Mouse (Mus musculus) hindbrain, embryonic 10.5 days (tissue): ENCODE measurements around the gene 4931428L18Rik. TPM values are rescaled to one million over a fixed set of nuclear protein-coding genes. Genes with fewer than 3 reads are reported as not detected.
"Not testable (repeated sequence)": the region's sequence is repeated elsewhere in the genome, so short reads cannot be mapped to it uniquely, and the experiment has no call there.

Experiments
- DNase-seq: peaks from one replicate; pipeline ENCODE4 v3.0.0-alpha.2; 2017; ENCODE audit warnings: low spot score
- H3K27ac ChIP-seq: fragments of 300-500 bp; sonication (generic); 2 replicates; pipeline ENCODE4 v1.5.1; 2016; ENCODE audit warnings: mild to moderate bottlenecking, moderate library complexity
- H3K27me3 ChIP-seq: fragments of 300-500 bp; sonication (generic); 2 replicates; pipeline ENCODE4 v1.6.1; 2016; ENCODE audit warnings: mild to moderate bottlenecking; ENCODE audit not compliant: poor library complexity, insufficient read depth, severe bottlenecking
- H3K36me3 ChIP-seq: fragments of 300-500 bp; sonication (generic); 2 replicates; pipeline ENCODE4 v1.6.1; 2016; ENCODE audit warnings: mild to moderate bottlenecking, moderate library complexity
- H3K4me1 ChIP-seq: fragments of 300-500 bp; sonication (generic); replicated peaks from 2 replicates; pipeline ENCODE4 v1.6.1; 2016; ENCODE audit warnings: mild to moderate bottlenecking
- H3K4me3 ChIP-seq: fragments of 300-500 bp; sonication (generic); 2 replicates; pipeline ENCODE4 v1.5.1; 2016; ENCODE audit warnings: mild to moderate bottlenecking, moderate library complexity
- H3K9me3 ChIP-seq: fragments of 300-500 bp; sonication (generic); 2 replicates; pipeline ENCODE4 v1.6.1; 2016; ENCODE audit warnings: mild to moderate bottlenecking, moderate library complexity
- WGBS: fragments of 180-500 bp; shearing (Covaris S2); methylation state at CpG from one replicate; pipeline ENCODE4 v1.1.7; 2016; 5-methylcytosine and 5-hydroxymethylcytosine counted together
- polyA plus RNA-seq: library from polyadenylated mRNA; unstranded; fragments of >200 nt; fragmentation: Nextera tagmentation; extraction: Ambion mirVana; gene quantifications from 2 replicates; pipeline ENCODE4 v1.2.1, GENCODE M21; 2016

Gene 4931428L18Rik
- polyA plus RNA-seq, 1 experiment from 2014 or later = not detected

DNA sequence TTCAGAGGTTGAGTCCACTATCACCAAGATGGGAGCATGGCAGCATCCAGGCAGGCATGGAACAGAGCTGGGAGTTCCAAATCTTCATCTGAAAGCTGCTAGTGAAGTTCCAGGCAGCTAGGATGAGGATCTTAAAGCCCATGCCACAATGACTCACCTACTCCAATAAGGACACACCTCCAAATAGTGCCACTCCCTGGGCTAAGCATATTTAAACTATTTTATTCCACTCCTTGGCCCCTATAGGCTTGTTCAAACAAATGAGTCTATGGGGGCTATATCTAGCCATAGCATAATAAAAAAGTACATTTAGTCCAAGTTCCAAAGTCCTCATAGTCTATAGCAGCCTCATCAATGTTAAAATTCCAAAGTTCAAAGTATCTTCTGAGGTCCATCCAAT is 199.3 kb downstream of the 4931428L18Rik start:
- Histone ChIP-seq H3K4me1 (no peaks in the 10 kb centered on the region), H3K36me3 (no peaks in the 10 kb centered on the region), H3K27ac (no peak overlapping the region), H3K4me3 (no peak overlapping the region), H3K27me3 (no peaks in the 10 kb centered on the region), H3K9me3 (no peaks in the 10 kb centered on the region)
- no peak for DNase-seq

DNA sequence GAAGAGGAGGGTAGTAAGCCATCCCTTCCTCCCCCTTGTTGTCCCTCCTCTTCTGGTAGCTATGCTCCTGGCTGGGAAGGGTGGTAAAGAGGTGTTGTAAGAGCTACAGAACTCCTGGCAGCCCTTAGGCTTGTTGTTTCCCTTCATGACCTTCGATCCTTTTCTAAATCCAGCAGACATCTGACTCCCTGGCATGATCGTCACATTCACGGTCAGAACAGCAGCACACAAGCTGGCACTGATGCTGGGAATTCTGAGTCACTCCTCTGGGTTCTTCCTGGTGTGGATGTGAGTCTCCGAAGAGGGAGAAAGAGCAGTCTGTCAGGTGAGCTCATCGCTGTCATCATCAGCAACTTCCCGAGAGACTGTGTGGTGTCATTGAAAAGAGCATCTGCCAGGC is 203.2 kb downstream of the 4931428L18Rik start:
- Histone ChIP-seq H3K27me3 (no peaks in the 10 kb centered on the region), H3K27ac (no peak overlapping the region), H3K4me3 (no peak overlapping the region), H3K4me1 (no peaks in the 10 kb centered on the region), H3K36me3 (no peaks in the 10 kb centered on the region), H3K9me3 (no peaks in the 10 kb centered on the region)
- DNase-seq = no peak
- WGBS = 84% methylated on average over 6 of the region's 6 CpGs

DNA sequence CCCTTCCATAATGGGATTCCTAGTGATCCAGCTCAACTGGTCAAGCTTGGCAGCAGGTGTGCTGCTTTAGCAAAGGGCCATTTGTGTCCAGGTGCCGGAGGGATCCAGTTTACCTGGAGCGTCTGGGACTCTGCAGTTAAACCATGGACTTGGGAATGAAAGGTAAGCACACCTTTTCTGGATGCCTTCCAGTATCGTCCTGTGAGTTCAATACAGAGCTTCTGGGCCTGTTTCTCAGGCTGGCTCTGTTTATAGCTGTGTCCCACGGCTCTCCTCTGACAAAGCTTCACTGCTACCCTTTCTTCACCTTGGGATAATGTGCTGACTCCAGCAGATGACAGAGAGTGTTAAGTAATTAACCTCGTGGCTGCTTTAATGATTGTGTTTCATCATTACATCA is 205.1 kb downstream of the 4931428L18Rik start:
- Histone ChIP-seq H3K4me3 (no peak overlapping the region), H3K4me1 (no peaks in the 10 kb centered on the region), H3K36me3 (no peaks in the 10 kb centered on the region), H3K27ac (no peak overlapping the region), H3K9me3 (no peaks in the 10 kb centered on the region), H3K27me3 (no peaks in the 10 kb centered on the region)
- 83% methylated on average over 5 of the region's 5 CpGs for WGBS
- no peak for DNase-seq

DNA sequence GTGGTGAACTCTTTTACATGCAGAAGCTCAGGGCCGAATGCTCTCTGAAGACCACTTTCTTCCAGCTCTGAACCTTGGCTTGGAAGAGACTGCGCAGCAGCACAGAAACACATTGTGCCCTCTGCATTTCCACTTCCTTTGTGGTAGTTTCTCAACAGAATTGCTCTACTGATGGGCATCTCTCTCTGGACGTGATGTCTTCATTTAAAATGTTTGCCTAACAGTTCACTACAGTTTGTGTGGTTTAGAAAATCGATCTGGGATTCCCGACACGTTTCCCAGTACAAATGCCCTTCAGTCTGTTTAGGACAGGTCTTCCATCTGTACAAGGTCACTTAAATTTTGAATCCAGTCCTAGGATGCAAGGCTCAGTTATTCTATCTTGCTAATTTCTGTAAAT is 206.4 kb downstream of the 4931428L18Rik start:
- Histone ChIP-seq H3K36me3 (no peaks in the 10 kb centered on the region), H3K4me1 (no peaks in the 10 kb centered on the region), H3K9me3 (no peaks in the 10 kb centered on the region), H3K27ac (no peak overlapping the region), H3K4me3 (no peak overlapping the region), H3K27me3 (no peaks in the 10 kb centered on the region)
- WGBS = 91% methylated on average over 6 of the region's 6 CpGs
- DNase-seq = no peak

DNA sequence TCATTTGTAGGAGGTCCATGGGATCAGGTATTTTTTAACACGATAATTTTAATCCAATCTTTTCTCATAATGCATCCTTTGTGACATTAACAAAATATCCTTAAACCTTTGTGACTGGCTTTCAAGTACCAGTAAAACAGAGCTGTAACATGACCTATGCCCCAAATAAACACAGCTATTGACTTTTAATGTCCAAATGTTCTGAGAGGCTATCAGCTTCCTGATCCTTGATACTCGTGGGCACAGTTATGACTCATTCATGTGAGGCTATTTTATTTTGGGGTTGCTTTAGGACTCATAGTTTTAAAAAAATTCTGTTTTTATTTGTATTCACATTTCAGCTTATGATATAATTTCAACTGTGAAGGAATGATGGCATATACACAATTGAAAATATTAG is 207.2 kb downstream of the 4931428L18Rik start:
- DNase-seq = no peak
- Histone ChIP-seq H3K4me1 (no peaks in the 10 kb centered on the region), H3K36me3 (no peaks in the 10 kb centered on the region), H3K4me3 (no peak overlapping the region), H3K9me3 (no peaks in the 10 kb centered on the region), H3K27ac (no peak overlapping the region), H3K27me3 (no peaks in the 10 kb centered on the region)
- WGBS = 74% methylated on average over 2 of the region's 2 CpGs

DNA sequence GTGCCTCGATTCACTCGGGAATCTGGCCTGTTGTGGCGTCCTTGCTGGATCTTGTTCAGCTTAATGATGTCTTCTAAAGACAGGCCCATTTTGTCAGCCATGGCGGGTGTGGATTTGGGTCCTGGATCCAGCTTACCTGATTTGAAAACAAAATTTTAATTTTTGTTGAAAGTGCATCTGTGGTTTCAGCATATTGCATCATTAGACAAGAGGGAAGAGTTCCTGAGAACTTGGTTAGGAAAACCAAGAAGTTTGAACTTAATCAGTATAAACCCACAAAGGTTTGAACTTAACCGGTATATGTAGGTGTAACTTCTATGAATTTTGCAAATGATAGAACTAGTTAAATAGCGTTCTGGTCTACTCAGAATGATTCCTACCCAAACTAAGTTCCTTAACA is 244.6 kb downstream of the 4931428L18Rik start, which contains the start of gene AC153137.1:
TSS of gene AC153137.1 (minus strand) at position 101 of the 400 bp plus-strand sequence.
- not testable (repeated sequence) for H3K27me3 ChIP-seq, H3K4me3 ChIP-seq, DNase-seq, H3K4me1 ChIP-seq, H3K36me3 ChIP-seq, H3K27ac ChIP-seq, H3K9me3 ChIP-seq
- 88% methylated on average over 5 of the region's 6 CpGs for WGBS

DNA sequence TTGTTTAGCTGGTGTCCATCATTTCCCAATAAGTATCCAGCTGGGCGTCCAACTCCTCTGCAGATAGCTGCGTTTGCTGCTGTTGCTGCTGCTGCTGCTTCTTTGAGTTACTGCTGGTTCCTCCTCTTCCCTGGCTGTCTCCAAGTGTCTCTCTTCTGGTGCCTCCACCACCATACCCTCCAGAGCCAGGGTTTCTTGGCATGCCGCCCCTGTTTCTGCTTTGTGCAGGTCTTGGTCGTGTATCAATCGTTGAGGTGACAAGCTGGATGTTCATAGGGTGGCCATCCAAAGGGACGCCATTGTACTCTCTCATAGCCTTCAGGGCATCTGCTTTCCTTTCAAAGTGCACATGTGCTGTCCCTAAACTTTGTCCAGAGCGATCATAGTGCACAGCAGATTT is 245.2 kb downstream of the 4931428L18Rik start:
- WGBS = 91% methylated on average over 7 of the region's 7 CpGs
- H3K27ac ChIP-seq, H3K4me3 ChIP-seq, DNase-seq, H3K27me3 ChIP-seq, H3K36me3 ChIP-seq, H3K9me3 ChIP-seq, H3K4me1 ChIP-seq: not testable (repeated sequence)

DNA sequence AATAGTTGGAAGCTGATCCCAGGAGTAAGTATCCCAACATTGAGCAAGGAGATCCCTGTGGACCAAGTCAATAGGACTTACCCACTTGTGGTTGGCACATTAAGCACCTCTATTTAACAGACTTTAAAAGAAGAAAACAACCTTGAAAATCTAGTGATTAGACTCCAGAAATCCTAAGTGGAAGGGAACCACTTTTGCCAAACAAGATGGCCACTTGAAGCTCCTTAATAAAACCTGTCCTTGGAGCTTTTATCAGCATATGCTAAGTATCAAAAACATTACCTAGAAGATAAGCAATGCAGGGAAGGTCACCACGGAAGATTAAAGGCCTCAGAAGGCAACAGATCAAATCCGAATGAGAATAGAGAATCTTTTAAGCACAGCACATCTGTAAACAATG is 270.7 kb downstream of the 4931428L18Rik start:
- Histone ChIP-seq H3K4me1 (peaks cover 16% of the 10 kb centered on the region), H3K4me3 (no peak overlapping the region), H3K9me3 (no peaks in the 10 kb centered on the region), H3K27ac (no peak overlapping the region), H3K27me3 (no peaks in the 10 kb centered on the region), H3K36me3 (no peaks in the 10 kb centered on the region)
- WGBS = 80% methylated on average over 2 of the region's 2 CpGs
- no peak for DNase-seq

DNA sequence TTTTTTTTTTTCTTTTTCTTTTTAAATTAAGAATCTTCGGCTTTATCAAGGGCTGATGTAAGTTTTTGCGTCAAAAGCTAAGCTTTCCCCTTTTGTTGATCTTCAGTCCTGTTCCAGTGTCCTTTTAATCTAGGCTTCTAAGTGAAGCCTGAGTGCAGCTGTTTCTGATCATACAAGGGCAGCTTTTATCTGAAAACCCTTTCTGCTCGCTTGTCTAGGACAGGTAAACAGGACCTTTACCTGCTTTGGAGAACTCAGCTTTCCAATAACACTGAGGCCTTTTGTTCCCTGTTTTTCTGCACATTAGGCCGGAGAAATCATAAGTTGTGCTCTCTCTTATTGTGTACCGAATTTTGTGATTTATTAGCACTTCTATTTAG is 272.0 kb downstream of the 4931428L18Rik start:
- no peak for DNase-seq
- H3K27me3 ChIP-seq = no peaks in the 10 kb centered on the region
- H3K9me3 ChIP-seq = no peaks in the 10 kb centered on the region
- peaks cover 18% of the 10 kb centered on the region for H3K4me1 ChIP-seq
- 51% methylated on average over 5 of the region's 5 CpGs for WGBS
- peak overlapping the region; percentile 84 for H3K4me3 ChIP-seq
- peak overlapping the region; percentile 100 for H3K27ac ChIP-seq
- peaks cover 4% of the 10 kb centered on the region for H3K36me3 ChIP-seq

DNA sequence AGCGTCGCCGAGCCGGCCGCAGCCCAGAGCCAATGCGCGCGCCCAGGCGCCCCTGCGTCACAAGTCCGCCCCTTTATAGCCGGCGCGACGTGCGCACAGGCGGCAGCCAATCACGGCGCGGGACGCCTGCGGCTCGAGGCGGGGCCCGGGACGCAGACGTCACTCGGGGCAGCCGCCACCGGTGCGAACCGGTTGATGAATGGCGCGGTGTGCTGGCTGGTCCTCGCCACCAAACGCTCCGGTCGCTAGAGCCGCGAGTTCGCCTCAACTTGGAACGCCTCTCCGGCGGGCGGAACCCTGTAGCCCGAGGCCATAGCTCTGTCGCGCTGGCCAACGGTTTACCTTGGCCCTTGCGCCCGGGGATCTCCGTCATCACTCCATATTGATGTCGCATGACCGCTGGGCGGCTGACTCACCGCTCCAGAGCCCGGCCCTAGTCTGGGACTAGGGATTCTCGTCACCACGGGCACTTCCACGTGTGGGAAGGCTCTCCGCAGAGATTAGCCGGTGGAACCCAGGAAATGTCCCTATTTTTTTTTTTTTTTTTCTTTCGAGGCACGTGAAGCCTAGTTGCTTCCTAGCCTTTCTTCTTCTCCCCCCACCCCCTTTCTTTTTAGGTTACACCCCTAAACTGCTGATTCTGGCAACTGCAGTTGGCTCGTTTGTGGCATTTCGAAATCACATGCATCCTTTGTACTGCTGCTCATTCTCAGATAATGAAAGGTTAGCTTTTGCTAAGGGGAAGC is 272.6 kb downstream of the 4931428L18Rik start:
- DNase-seq = peak; percentile 96
- Histone ChIP-seq H3K27me3 (no peaks in the 10 kb centered on the region), H3K4me3 (peak overlapping the region; percentile 84), H3K4me1 (peaks cover 18% of the 10 kb centered on the region), H3K9me3 (no peaks in the 10 kb centered on the region), H3K36me3 (peaks cover 10% of the 10 kb centered on the region), H3K27ac (peak overlapping the region; percentile 100)
- under 1% methylated on average over 66 of the region's 66 CpGs for WGBS

DNA sequence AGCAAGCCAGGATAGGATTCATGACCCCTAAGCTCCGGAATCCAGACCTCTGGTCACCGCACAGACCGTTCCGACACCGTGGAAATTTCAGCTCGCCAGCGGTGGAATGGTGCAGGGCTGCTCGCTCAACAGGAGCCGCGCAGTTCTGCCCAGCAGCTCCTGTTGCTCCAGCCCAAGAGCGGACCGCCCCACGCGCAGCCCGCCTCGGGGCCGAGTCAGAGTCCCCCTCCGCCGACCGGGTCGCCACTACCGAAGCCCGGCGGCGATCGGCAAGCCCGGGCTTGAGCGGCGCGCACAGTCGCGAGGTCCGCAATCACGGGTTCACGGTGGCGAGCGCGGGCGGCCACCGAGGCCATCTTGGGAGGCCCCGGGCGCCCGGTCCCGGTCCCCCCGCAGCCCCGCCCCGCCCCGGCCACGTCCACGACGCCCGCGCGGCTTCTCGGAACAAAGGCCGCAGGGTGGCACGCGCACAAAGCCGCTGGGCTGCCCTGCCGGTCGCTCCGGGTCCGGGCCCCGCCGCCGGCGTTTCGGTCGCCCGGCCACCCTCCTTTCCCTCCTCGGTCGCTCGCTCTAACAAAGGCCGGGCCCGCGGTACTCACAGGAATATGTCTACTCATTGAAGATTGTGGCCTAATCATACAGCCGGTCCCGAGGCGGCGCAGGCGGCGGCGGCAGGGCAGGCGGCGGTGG is 273.4 kb downstream of the 4931428L18Rik start:
- H3K36me3 ChIP-seq = peaks cover 18% of the 10 kb centered on the region
- WGBS = under 1% methylated on average over 84 of the region's 85 CpGs
- peak; percentile 72 for DNase-seq
- no peaks in the 10 kb centered on the region for H3K9me3 ChIP-seq
- peak overlapping the region; percentile 100 for H3K27ac ChIP-seq
- peak overlapping the region; percentile 84 for H3K4me3 ChIP-seq
- H3K27me3 ChIP-seq = no peaks in the 10 kb centered on the region
- H3K4me1 ChIP-seq = peaks cover 18% of the 10 kb centered on the region

DNA sequence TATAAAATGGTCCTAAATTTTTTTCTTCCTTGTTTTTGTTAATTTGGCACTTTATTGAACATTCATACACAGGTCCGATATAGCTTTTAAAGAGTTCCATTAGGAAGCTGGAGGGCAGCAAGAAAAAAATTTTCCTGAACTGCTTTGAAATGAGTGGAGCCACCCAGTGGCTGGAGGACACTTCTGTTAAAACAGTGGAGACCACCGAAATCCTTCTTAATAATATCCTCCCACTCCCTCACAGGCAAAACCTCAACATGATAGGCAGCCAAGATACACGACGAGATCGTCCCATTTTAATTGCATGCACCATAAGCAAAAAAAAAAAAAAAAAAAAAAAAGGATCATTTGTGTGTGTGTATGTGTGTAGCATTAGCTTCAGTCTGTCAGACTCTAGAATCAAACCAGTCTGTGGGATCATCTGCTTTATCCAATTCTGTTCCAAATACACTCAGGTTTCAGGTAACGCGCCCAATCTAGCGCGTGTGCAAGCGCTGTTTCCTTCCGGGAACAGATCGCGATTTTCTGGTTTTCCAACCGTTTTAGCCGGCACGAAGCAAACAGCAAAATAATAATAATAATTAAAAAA is 274.0 kb downstream of the 4931428L18Rik start:
- Histone ChIP-seq H3K4me3 (peak overlapping the region; percentile 84), H3K27ac (peak overlapping the region; percentile 100), H3K36me3 (peaks cover 24% of the 10 kb centered on the region), H3K27me3 (no peaks in the 10 kb centered on the region), H3K4me1 (peaks cover 18% of the 10 kb centered on the region), H3K9me3 (no peaks in the 10 kb centered on the region)
- peak; percentile 44 for DNase-seq
- 1% methylated on average over 16 of the region's 16 CpGs for WGBS
